Mouse (Mus musculus): Measurements from ENCODE around the gene Tssk3.

DNA sequence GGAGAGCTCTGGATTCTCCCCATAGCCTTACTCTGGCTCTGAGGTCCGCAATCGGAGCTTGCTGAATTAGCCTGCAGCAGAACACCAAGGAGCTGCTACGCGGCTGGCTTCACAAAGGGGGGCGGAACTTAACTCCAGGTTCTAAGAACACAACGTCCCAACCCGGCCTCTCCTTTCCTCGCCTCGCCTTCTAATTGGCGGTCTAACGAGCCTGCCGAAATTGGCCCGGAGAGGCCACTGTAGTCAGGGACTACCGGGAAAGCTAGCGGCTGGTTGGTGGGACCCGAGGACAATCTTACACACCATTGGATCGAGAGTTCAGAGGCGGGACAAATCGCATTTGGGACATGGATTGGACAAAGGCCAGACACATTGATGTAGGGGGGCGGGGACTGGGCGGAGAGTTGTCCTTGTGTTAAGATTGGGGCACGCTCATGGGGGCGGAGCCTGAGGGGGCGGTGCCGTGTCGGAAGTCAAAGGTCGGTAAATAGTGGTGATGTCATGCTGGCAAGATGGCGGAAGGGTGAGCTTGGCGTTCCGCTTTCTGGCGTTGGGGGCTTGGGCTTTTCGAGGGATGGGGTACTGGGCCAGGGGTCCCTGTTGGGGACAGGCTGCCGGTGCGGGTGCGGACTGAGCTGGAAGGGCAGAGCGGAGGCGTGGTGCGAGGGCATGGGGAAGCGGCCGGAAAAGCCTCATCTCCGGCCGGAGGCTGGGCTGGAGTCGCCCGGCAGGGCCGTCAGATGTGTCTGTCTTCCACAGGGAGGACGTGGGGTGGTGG is 29.4 kb downstream of the Tssk3 start, which contains the start of gene Bsdc1:
- TF ChIP-seq CTCF (IDR thresholded peaks at IDR 0.05; ENCODE audit: low read depth, low read length) (no peak), POLR2A (IDR thresholded peaks at IDR 0.05; ENCODE audit: borderline replicate concordance, low read depth, low read length) (no peak)

All from bone marrow macrophage, adult 2 months (primary cell).